Mouse (Mus musculus) neural tube, embryonic 12.5 days (tissue): ENCODE measurements around the gene Gm17324. TPM values are rescaled to one million over a fixed set of nuclear protein-coding genes. Genes with fewer than 3 reads are reported as not detected.
A peak's percentile ranks its signal among the peaks of the same experiment; 100 is the strongest.
"Not testable (repeated sequence)": the region's sequence is repeated elsewhere in the genome, so short reads cannot be mapped to it uniquely, and the experiment has no call there.

Experiments used
- ATAC-seq: fragments of 200-750 bp; cut with Nextera tagmentation; 2 replicates; pipeline ENCODE4 v1.8.0; 2017; ENCODE audit warnings: low read depth, mild to moderate bottlenecking, moderate TSS enrichment, moderate library complexity; ENCODE audit not compliant: low FRiP score
- H3K27ac ChIP-seq: fragments of 300-500 bp; sonication (generic); 2 replicates; pipeline ENCODE4 v1.5.1; 2016
- H3K27me3 ChIP-seq: fragments of 300-500 bp; sonication (generic); replicated peaks from 2 replicates; pipeline ENCODE4 v1.6.1; 2016; ENCODE audit warnings: mild to moderate bottlenecking
- H3K36me3 ChIP-seq: fragments of 300-500 bp; sonication (generic); 2 replicates; pipeline ENCODE4 v1.6.1; 2016; ENCODE audit warnings: mild to moderate bottlenecking
- H3K4me1 ChIP-seq: fragments of 300-500 bp; sonication (generic); 2 replicates; pipeline ENCODE4 v1.6.1; 2016
- H3K4me2 ChIP-seq: fragments of 300-500 bp; sonication (generic); replicated peaks from 2 replicates; pipeline ENCODE4 v1.6.1; 2016; ENCODE audit warnings: mild to moderate bottlenecking
- H3K4me3 ChIP-seq: fragments of 300-500 bp; sonication (generic); 2 replicates; pipeline ENCODE4 v1.5.1; 2016
- H3K9ac ChIP-seq: fragments of 300-500 bp; sonication (generic); 2 replicates; pipeline ENCODE4 v1.6.1; 2016; ENCODE audit warnings: mild to moderate bottlenecking
- H3K9me3 ChIP-seq: fragments of 300-500 bp; sonication (generic); 2 replicates; pipeline ENCODE4 v1.6.1; 2016; ENCODE audit warnings: mild to moderate bottlenecking
- WGBS: fragments of 180-500 bp; shearing (Covaris S2); methylation state at CpG from one replicate; pipeline ENCODE4 v1.1.7; 2016; 5-methylcytosine and 5-hydroxymethylcytosine counted together
- polyA plus RNA-seq: library from polyadenylated mRNA; unstranded; fragments of >200 nt; fragmentation: Nextera tagmentation; extraction: Ambion mirVana; gene quantifications from 2 replicates; pipeline ENCODE4 v1.2.1, GENCODE M21; 2016

Gm17324 gene
- polyA plus RNA-seq, result 0.78 and 1.2 TPM in 2 replicates

GRCm38 (mm10) chr9:78447973-78448873 lies at the start of gene Gm17324, which contains the start of gene Mto1:
Gene Gm17324, minus strand, starts transcription at chr9:78448786.
Gene Mto1, plus strand, starts transcription at chr9:78448208.
- WGBS, result under 1% methylated on average over 96 of the region's 96 CpGs
- peak within 1 kb of the TSS; percentile 95 for H3K4me3 ChIP-seq
- H3K4me1 ChIP-seq, result peaks cover 9% of the 10 kb centered on the region
- ATAC-seq, result peak; percentile 96
- H3K9me3 ChIP-seq, result no peaks in the 10 kb centered on the region
- H3K4me2 ChIP-seq, result peak within 1 kb of the TSS; percentile 71
- peak within 1 kb of the TSS; percentile 70 for H3K27ac ChIP-seq
- H3K27me3 ChIP-seq, result peaks cover 27% of the 10 kb centered on the region
- H3K9ac ChIP-seq, result peak within 1 kb of the TSS; percentile 90
- H3K36me3 ChIP-seq, result peaks cover 16% of the 10 kb centered on the region

- no peak overlapping the region for H3K27ac ChIP-seq
- no peaks in the 10 kb centered on the region for H3K9me3 ChIP-seq
- no peak overlapping the region for H3K4me2 ChIP-seq
- peaks cover 8% of the 10 kb centered on the region; the same call in 1 of the 2 replicates for H3K4me1 ChIP-seq
- H3K36me3 ChIP-seq, result no peaks in the 10 kb centered on the region
- no peaks in the 10 kb centered on the region for H3K27me3 ChIP-seq
- no peak overlapping the region for H3K4me3 ChIP-seq
- no peak for ATAC-seq
- WGBS, result 86% methylated on average over 7 of the region's 7 CpGs
- H3K9ac ChIP-seq, result no peak overlapping the region
These were observed 44.6 kb upstream of the Gm17324 start for GRCm38 (mm10) chr9:78493171-78493570.

GRCm38 (mm10) chr9:78492254-78492653 lies 43.7 kb upstream of the Gm17324 start:
- no peaks in the 10 kb centered on the region for H3K9me3 ChIP-seq
- H3K27ac ChIP-seq, result no peak overlapping the region
- H3K27me3 ChIP-seq, result no peaks in the 10 kb centered on the region
- H3K9ac ChIP-seq, result no peak overlapping the region
- H3K4me2 ChIP-seq, result no peak overlapping the region
- no peak overlapping the region for H3K4me3 ChIP-seq
- H3K4me1 ChIP-seq, result peaks cover 8% of the 10 kb centered on the region; the same call in 1 of the 2 replicates
- no peaks in the 10 kb centered on the region for H3K36me3 ChIP-seq
- WGBS, result 93% methylated on average over 3 of the region's 3 CpGs
- no peak for ATAC-seq

GRCm38 (mm10) chr9:78491169-78491568 lies 42.6 kb upstream of the Gm17324 start:
- H3K27ac ChIP-seq, result no peak overlapping the region
- WGBS, result 86% methylated on average over 3 of the region's 3 CpGs
- H3K4me1 ChIP-seq, result peaks cover 8% of the 10 kb centered on the region; the same call in 1 of the 2 replicates
- H3K9ac ChIP-seq, result no peak overlapping the region
- no peaks in the 10 kb centered on the region for H3K36me3 ChIP-seq
- no peak overlapping the region for H3K4me3 ChIP-seq
- H3K4me2 ChIP-seq, result no peak overlapping the region
- no peaks in the 10 kb centered on the region for H3K9me3 ChIP-seq
- H3K27me3 ChIP-seq, result no peaks in the 10 kb centered on the region
- no peak for ATAC-seq

GRCm38 (mm10) chr9:78488890-78489420 lies 40.4 kb upstream of the Gm17324 start, which contains the start of gene Eef1a1:
Gene Eef1a1, minus strand, starts transcription at chr9:78489151.
- H3K4me2 ChIP-seq, result peak within 1 kb of the TSS; percentile 72
- no peaks in the 10 kb centered on the region for H3K27me3 ChIP-seq
- no peak within 1 kb of the TSS for H3K27ac ChIP-seq
- peak within 1 kb of the TSS; percentile 33 for H3K4me3 ChIP-seq
- no peaks in the 10 kb centered on the region for H3K9me3 ChIP-seq
- peak within 1 kb of the TSS; percentile 58 for H3K9ac ChIP-seq
- H3K36me3 ChIP-seq, result no peaks in the 10 kb centered on the region
- WGBS, result 2% methylated on average over 18 of the region's 20 CpGs
- ATAC-seq, result peak; percentile 81
- peaks cover 8% of the 10 kb centered on the region; the same call in 1 of the 2 replicates for H3K4me1 ChIP-seq

- WGBS, result 97% methylated on average over 5 of the region's 5 CpGs
- not testable (repeated sequence) for H3K27me3 ChIP-seq, H3K4me1 ChIP-seq, H3K9me3 ChIP-seq, H3K36me3 ChIP-seq, ATAC-seq, H3K9ac ChIP-seq, H3K4me2 ChIP-seq, H3K27ac ChIP-seq, H3K4me3 ChIP-seq
These were observed 39.4 kb upstream of the Gm17324 start for GRCm38 (mm10) chr9:78488021-78488420.

- H3K4me2 ChIP-seq, result no peak overlapping the region
- H3K27ac ChIP-seq, result no peak overlapping the region
- peaks cover 16% of the 10 kb centered on the region for H3K4me1 ChIP-seq
- H3K9ac ChIP-seq, result no peak overlapping the region
- no peak for ATAC-seq
- no peaks in the 10 kb centered on the region for H3K9me3 ChIP-seq
- peaks cover under 1% of the 10 kb centered on the region; the same call in 1 of the 2 replicates for H3K36me3 ChIP-seq
- no peaks in the 10 kb centered on the region for H3K27me3 ChIP-seq
- WGBS, result 85% methylated on average over 3 of the region's 3 CpGs
- no peak overlapping the region for H3K4me3 ChIP-seq
These were observed 36.1 kb upstream of the Gm17324 start for GRCm38 (mm10) chr9:78484660-78485059.

GRCm38 (mm10) chr9:78482386-78482785 lies 33.8 kb upstream of the Gm17324 start:
- no peak for ATAC-seq

GRCm38 (mm10) chr9:78481423-78482331 lies 33.1 kb upstream of the Gm17324 start:
- H3K4me1 ChIP-seq, result peaks cover 12% of the 10 kb centered on the region
- peak overlapping the region; percentile 98 for H3K4me3 ChIP-seq
- peak overlapping the region; percentile 99 for H3K9ac ChIP-seq
- under 1% methylated on average over 74 of the region's 77 CpGs for WGBS
- H3K9me3 ChIP-seq, result no peaks in the 10 kb centered on the region
- peaks cover 25% of the 10 kb centered on the region for H3K36me3 ChIP-seq
- ATAC-seq, result peak; percentile 99
- H3K27me3 ChIP-seq, result no peaks in the 10 kb centered on the region
- H3K27ac ChIP-seq, result peak overlapping the region; percentile 98
- H3K4me2 ChIP-seq, result peak overlapping the region; percentile 69

More at GRCm38 (mm10) chr9:78482386-78482785, 33.8 kb upstream of the Gm17324 start:
- 10% methylated on average over 3 of the region's 3 CpGs for WGBS
- H3K4me3 ChIP-seq, result peak overlapping the region; percentile 46
- peak overlapping the region; percentile 76 for H3K9ac ChIP-seq
- H3K27me3 ChIP-seq, result no peaks in the 10 kb centered on the region
- peaks cover 18% of the 10 kb centered on the region for H3K36me3 ChIP-seq
- H3K4me1 ChIP-seq, result peaks cover 12% of the 10 kb centered on the region
- H3K4me2 ChIP-seq, result peak overlapping the region; percentile 59
- no peaks in the 10 kb centered on the region for H3K9me3 ChIP-seq
- peak overlapping the region; percentile 98 for H3K27ac ChIP-seq

- peak overlapping the region; percentile 99 for H3K9ac ChIP-seq
- peak; percentile 42 for ATAC-seq
These were observed 32.2 kb upstream of the Gm17324 start for GRCm38 (mm10) chr9:78480706-78481358.

GRCm38 (mm10) chr9:78480227-78480626 lies 31.6 kb upstream of the Gm17324 start:
- peak overlapping the region; percentile 99 for H3K9ac ChIP-seq
- H3K4me3 ChIP-seq, result peak overlapping the region; percentile 98
- not testable (repeated sequence) for ATAC-seq, H3K9me3 ChIP-seq, H3K27me3 ChIP-seq
- peaks cover 12% of the 10 kb centered on the region for H3K4me1 ChIP-seq
- peaks cover 29% of the 10 kb centered on the region for H3K36me3 ChIP-seq
- 1% methylated on average over 13 of the region's 13 CpGs for WGBS
- peak overlapping the region; percentile 69 for H3K4me2 ChIP-seq
- peak overlapping the region; percentile 32; the same call in 1 of the 2 replicates for H3K27ac ChIP-seq

More at GRCm38 (mm10) chr9:78480706-78481358, 32.2 kb upstream of the Gm17324 start:
- Histone ChIP-seq H3K27me3 (no peaks in the 10 kb centered on the region), H3K4me3 (peak overlapping the region; percentile 98), H3K4me2 (peak overlapping the region; percentile 69), H3K9me3 (no peaks in the 10 kb centered on the region), H3K27ac (peak overlapping the region; percentile 92), H3K36me3 (peaks cover 29% of the 10 kb centered on the region), H3K4me1 (peaks cover 12% of the 10 kb centered on the region)
- under 1% methylated on average over 46 of the region's 46 CpGs for WGBS
